Mouse (Mus musculus) fibroblast of lung, adult 2 months (primary cell): ENCODE results near the gene Pik3r2.

Experiments
- DNase-seq: peaks from one replicate; pipeline ENCODE4 v3.0.0-alpha.2; 2011; ENCODE audit warnings: low read depth

Gene Pik3r2

DNA sequence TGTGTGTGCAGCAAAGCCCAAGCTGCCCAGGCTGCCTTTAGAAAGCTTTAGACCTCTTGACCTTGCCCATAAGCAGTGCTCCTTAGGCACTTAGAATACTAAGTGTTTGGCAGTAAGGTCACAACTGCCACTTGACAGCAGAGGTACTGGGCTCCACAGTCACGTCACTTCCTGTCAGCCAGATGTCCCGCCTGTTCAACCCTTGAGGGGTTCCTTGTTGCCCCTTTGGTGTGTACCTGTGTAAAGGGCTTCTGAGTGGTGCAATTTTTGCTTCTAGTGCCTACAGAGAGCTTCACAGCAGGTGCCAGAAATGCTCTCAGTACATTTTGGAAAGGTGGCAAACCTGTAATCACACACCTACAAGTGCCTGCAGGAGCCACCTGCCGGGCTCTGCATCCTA lies 38.3 kb downstream of the Pik3r2 start:
- DNase-seq = no peak

DNA sequence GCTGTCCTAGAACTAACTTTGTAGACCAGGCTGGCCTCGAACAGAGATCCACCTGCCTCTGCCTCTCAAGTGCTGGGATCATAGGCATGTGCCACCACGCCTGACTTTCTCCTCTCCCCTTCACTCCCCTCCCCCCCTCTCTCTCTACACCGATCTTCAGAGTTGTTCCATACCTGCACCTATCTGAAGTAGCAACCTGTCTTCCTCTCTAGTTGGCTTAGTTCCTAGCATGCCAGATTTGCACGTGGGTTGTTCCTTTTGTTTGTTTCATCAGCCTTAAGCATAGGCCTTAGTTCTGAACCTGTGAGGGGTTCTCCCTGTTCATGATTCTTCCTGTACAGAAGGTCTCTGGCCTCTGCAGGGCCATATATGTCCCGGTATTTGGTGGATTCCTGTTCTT lies 38.8 kb downstream of the Pik3r2 start:
- no peak for DNase-seq

DNA sequence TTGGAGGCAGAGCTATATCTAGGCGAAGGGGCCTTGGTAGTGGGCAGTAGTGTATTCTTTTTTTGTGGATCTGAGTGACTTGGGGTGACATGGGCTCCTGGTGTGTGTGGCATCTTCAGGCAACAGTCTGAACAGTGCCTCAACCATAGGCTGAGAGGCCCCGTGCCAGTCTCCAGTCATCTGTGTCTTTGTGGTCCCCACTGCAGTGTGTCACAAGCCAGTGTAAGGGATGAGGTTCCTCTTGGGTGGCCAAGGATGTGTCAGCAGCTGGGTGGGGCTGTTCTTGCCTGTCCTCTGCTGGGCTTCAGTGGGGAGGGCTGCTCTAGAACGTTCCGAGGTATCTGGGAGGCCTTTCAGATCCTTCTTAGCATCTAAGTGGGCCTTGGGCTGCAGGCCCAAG lies 45.6 kb downstream of the Pik3r2 start:
- no peak for DNase-seq

DNA sequence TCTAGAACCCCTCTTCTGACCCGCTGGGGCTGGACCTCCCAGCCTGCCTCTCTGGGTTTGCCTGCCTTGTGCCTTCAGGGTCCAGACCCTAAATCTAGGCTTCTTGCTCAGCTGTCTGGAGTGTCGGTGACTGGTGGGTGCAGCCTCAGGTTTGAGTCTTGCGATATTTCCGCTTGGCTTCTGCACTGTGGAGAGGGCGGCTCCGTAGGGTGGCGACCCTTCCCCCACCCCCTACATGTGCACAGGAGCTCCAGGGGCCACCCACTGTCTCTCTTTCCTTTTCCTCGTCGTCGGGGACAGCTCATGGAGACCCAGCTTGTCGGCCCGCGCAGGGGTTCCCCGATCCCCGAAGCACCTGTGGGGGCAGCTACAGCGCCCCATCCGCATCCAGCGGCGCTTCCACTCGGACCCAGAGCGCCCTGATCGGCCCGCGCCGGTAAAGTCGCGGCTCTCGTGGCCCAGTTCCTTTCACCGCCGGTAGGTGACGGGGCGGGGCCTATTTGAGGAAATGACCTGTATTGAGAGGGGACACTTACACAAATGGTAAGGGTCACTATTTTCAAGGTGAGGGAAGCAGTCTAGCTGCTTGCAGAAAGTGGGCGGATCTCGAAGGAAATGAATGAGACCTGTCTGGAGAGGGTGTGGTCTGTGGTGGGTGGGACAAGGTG lies 46.6 kb downstream of the Pik3r2 start:
- no peak for DNase-seq

DNA sequence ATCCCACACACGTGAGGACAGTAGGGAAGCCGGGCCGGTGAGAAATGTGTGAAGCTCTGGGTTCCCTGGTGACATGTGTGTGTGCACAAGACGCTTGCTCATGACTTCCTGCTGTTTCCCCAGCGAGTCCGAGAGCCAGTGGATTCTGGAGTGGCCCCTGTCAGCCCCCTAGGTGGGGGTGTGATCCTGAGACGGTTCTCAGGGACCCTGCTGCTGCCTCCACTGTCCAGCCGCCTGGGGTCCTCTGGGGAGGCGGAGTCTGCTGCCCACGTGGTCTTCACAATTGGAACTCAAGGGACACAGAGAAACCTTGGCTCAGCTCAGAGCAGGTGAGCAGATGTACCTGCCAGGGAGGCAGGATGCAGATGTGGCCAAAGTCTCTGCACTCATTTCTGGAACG lies 49.8 kb downstream of the Pik3r2 start:
- no peak for DNase-seq

DNA sequence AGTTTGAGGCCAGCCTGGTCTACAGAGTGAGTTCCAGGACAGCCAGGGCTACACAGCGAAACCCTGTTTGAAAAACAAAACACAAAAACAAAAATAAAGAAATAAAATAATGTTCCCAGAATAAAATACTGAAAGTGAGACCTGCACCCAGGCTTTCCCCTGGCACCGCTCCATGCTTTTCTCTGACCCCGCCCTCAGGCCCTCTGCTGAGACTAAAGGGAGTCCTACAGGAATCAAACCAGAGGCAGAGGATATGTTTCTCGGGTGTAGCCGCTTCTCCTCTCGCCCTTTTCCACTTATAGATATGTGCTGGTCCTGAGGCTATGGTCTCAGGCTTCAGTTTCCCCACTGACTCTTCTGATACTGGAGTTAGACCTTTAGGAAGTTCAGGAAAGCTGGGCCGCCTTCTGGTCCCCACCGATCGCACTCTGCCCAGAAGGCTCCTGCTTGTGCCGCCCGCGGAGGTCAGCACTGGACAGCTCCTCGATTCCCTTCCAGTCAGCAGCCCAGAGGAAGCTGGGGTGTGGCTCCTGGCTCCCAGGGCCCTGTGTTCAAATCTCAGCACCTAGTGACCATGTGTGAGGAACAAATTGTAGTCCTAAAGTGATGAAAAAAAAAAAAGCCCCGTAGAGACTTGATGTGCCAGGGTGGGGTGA lies 50.6 kb downstream of the Pik3r2 start:
- no peak for DNase-seq

DNA sequence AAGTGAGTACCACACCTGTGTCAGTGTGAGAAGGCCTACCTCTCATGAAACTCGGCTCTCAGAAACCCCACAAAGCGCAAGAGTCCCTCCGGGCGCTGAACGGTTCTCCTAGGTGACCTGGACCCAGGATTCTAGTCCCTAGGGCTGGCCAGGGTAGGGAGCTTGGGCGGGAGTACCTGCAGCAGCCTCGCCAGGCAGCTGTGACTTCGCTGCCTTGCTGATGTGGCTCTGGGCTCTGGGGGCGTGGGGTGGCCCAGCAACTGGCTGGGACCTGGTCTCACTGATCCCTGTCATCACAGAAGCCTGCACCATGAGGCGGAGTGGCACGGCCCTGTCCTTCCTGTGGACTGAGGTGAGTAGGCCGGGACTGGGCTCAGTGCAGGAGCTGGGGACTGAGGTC lies 52.3 kb downstream of the Pik3r2 start:
- DNase-seq = no peak

DNA sequence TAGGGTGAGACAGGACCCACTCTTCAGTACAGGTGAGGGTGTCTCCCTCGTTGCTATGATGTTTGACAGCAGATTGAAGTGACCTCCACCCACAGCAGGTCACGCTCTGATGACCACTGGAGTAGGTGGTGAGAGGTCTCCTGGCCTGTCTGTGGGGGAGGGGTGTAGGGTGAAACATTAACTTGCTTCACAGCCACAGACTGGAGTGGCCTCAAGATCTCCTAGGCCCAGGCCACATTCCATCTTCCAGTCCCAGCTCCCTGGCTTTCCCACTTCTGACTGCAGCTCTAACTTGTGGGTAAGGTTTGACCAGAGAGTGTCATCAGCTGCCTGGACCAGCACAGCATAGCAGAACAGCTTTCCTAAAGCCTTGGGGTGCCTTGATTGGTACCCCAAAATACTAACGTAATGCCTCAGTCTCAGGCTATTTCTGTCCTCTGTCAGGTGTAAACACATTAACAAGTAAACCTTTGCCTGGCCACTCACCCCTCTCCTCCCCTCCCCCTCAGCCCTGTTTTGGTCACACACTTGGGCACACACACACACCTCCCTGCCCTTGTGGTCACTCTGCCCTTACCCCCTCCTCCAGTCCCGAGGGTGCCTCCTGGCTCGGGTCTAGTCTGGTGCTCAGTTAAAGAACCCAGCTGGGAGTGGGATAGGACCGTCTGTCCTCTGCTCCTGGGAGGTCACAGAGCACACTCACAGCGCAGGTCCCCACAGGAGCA lies 52.9 kb downstream of the Pik3r2 start, which contains the start of gene Pde4c:
Gene Pde4c (plus strand): TSS at position 235 of the 725 bp plus-strand sequence.
- no peak for DNase-seq

DNA sequence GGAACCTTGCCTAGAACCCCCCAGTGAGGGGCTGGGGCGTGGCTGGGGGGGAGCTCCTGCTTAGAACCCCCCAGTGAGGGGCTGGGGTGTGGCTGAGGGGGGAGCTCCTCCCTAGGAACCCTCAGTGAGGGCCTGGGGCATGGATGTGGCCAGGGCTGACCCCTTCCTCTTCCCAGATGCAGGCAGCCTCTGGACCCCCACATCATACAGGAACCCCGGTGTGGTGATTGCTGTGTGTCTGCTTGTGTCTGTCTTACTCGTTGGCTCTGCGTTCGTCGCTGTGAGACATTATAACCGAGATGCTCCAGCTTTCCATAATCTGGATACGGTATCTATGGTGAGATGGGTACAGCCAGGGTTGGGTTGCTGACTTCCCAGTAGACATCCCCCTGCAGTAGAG lies 54.9 kb downstream of the Pik3r2 start:
- DNase-seq = no peak

DNA sequence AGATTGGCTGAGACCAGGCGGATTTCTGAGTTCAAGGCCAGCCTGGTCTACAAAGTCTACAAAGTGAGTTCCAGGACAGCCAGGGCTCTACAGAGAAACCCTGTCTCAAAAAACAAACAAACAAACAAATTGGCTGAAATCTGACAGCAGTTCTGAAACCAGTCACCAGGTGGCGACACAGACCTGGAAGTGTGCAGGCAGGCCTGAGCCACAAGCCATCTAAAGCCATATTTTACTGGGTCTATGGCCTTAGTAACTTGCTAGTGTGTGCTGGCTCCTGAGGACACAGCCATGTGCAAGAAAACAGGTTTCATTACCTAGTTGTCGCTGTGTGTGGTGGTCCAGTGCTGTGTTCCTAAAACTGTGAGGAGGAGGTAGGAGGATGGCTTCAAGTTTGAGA lies 55.8 kb downstream of the Pik3r2 start:
- DNase-seq = peak; percentile 38

DNA sequence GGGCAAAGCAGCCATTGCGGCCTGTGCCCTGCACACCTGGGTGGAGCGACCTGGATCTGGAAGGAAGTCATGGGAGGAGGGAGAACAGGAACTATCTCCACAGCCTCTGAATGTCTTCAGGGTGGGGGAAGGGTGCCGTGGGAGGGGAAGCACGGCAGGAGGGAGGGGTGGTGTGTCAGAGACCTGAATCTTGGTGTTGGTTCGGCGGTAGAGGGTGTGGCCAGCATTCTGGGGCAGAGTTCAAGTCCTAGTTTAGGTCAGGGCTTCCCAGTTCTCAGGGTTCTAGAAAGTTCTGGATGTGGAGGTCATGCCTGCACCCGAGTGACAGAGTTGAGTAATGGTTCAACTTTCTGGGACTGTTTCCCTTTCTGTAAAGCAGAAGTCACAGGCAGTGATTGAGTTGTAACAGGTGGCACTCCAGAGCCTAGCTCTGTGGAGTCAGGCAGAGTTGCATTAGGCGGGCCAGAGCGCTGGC lies 56.7 kb downstream of the Pik3r2 start:
- no peak for DNase-seq

DNA sequence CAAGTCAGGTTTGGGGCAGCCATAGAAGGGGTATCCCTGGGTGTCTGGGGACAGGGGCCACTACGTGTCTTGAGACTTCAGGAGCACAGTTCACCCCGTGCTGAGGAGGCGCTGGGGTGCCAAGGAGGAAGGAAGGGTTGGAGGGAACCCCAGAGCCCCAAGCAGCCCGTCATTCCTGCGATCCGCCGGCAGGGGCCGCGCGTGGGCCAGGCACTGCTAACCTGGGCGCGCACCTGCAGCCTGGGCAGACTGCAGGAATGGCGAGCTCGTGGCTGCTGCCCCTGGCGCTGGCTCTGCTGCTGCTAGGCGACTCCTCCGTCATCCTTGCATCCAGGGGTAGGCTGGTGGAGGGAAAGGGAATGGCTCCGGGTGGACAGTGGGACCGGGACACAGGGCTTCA lies 58.2 kb downstream of the Pik3r2 start, which contains the start of gene Gm3336:
Gene Gm3336 (plus strand): TSS at position 247 of the 400 bp plus-strand sequence.
- no peak for DNase-seq
